Mouse (Mus musculus): ENCODE results near the gene Camk2d. TPM values are rescaled to one million over a fixed set of nuclear protein-coding genes. Genes with fewer than 3 reads are reported as not detected.

Gene Camk2d
- polyA plus RNA-seq, 1 experiment from 2014 or later, result 36.6 TPM

- peak; percentile 53 for DNase-seq (ENCODE audit: low spot score)
- Histone ChIP-seq H3K27ac (ENCODE audit: low read length) (0 out of 2 replicates have a peak overlapping the region, but pooled peaks have one; percentile 20), H3K4me1 (ENCODE audit: insufficient read depth, low read depth, low read length) (peaks cover 29% of the 10 kb centered on the region), H3K9me3 (ENCODE audit: low read length) (no peaks in the 10 kb centered on the region), H3K4me2 (replicated peaks; ENCODE audit: low read depth, low read length) (no peak overlapping the region), H3K27me3 (replicated peaks; ENCODE audit: insufficient read depth, low read length) (no peaks in the 10 kb centered on the region), H3K9ac (replicated peaks; ENCODE audit: low read depth) (no peak overlapping the region), H3K4me3 (ENCODE audit: low read depth, low read length) (no peak overlapping the region), H3K36me3 (ENCODE audit: insufficient read depth, low read length) (no peaks in the 10 kb centered on the region)
- peak; percentile 67 for ATAC-seq
- no peak for TF ChIP-seq CTCF (IDR thresholded peaks at IDR 0.05)
- no peak for TF ChIP-seq EP300 (IDR thresholded peaks at IDR 0.05)
- WGBS, result 38% methylated on average over 5 of the region's 5 CpGs
Measured at GRCm38 (mm10) chr3:126609310-126609709, 13.2 kb downstream of the Camk2d start.

- 39% methylated on average over 14 of the region's 14 CpGs for WGBS
- ATAC-seq, result peak; percentile 90
Measured at GRCm38 (mm10) chr3:126609795-126610451, 13.8 kb downstream of the Camk2d start.

GRCm38 (mm10) chr3:126611624-126612023 lies 15.5 kb downstream of the Camk2d start:
- Histone ChIP-seq H3K4me1 (ENCODE audit: insufficient read depth, low read depth, low read length) (peaks cover 29% of the 10 kb centered on the region), H3K36me3 (ENCODE audit: insufficient read depth, low read length) (no peaks in the 10 kb centered on the region), H3K27ac (ENCODE audit: low read length) (peak overlapping the region; percentile 11), H3K4me3 (ENCODE audit: low read depth, low read length) (no peak overlapping the region), H3K27me3 (replicated peaks; ENCODE audit: insufficient read depth, low read length) (no peaks in the 10 kb centered on the region), H3K4me2 (replicated peaks; ENCODE audit: low read depth, low read length) (peak overlapping the region; percentile 36; the same call in 1 of the 2 replicates), H3K9ac (replicated peaks; ENCODE audit: low read depth) (no peak overlapping the region), H3K9me3 (ENCODE audit: low read length) (no peaks in the 10 kb centered on the region)
- DNase-seq (ENCODE audit: low spot score) (peak; percentile 52), ATAC-seq (0 out of 2 replicates have a peak, but pooled peaks have one; percentile 13)
- WGBS, result 17% methylated on average over 7 of the region's 7 CpGs
- TF ChIP-seq CTCF (IDR thresholded peaks at IDR 0.05), result no peak
- TF ChIP-seq EP300 (IDR thresholded peaks at IDR 0.05), result peak; percentile 68

More at GRCm38 (mm10) chr3:126609795-126610451, 13.8 kb downstream of the Camk2d start:
- H3K27me3 ChIP-seq (replicated peaks; ENCODE audit: insufficient read depth, low read length), result no peaks in the 10 kb centered on the region
- no peak overlapping the region for H3K4me2 ChIP-seq (replicated peaks; ENCODE audit: low read depth, low read length)
- TF ChIP-seq CTCF (IDR thresholded peaks at IDR 0.05) (no peak), EP300 (IDR thresholded peaks at IDR 0.05) (peak; percentile 80)
- no peaks in the 10 kb centered on the region for H3K36me3 ChIP-seq (ENCODE audit: insufficient read depth, low read length)
- no peak overlapping the region for H3K9ac ChIP-seq (replicated peaks; ENCODE audit: low read depth)
- H3K4me3 ChIP-seq (ENCODE audit: low read depth, low read length), result no peak overlapping the region
- 0 out of 2 replicates have a peak overlapping the region, but pooled peaks have one; percentile 49 for H3K27ac ChIP-seq (ENCODE audit: low read length)
- DNase-seq (ENCODE audit: low spot score), result peak; percentile 78
- H3K4me1 ChIP-seq (ENCODE audit: insufficient read depth, low read depth, low read length), result peaks cover 29% of the 10 kb centered on the region
- H3K9me3 ChIP-seq (ENCODE audit: low read length), result no peaks in the 10 kb centered on the region

- Histone ChIP-seq H3K9me3 (ENCODE audit: low read length) (no peaks in the 10 kb centered on the region), H3K9ac (replicated peaks; ENCODE audit: low read depth) (no peak overlapping the region), H3K27ac (ENCODE audit: low read length) (no peak overlapping the region), H3K4me3 (ENCODE audit: low read depth, low read length) (no peak overlapping the region), H3K4me1 (ENCODE audit: insufficient read depth, low read depth, low read length) (peaks cover 29% of the 10 kb centered on the region), H3K4me2 (replicated peaks; ENCODE audit: low read depth, low read length) (no peak overlapping the region), H3K36me3 (ENCODE audit: insufficient read depth, low read length) (no peaks in the 10 kb centered on the region), H3K27me3 (replicated peaks; ENCODE audit: insufficient read depth, low read length) (no peaks in the 10 kb centered on the region)
- no peak for TF ChIP-seq EP300 (IDR thresholded peaks at IDR 0.05)
- TF ChIP-seq CTCF (IDR thresholded peaks at IDR 0.05), result no peak
- 65% methylated on average over 4 of the region's 4 CpGs for WGBS
- DNase-seq (ENCODE audit: low spot score), result peak; percentile 50
- no peak for ATAC-seq
Measured at GRCm38 (mm10) chr3:126612748-126613509, 16.8 kb downstream of the Camk2d start.

GRCm38 (mm10) chr3:126613510-126614128 lies 17.5 kb downstream of the Camk2d start:
- no peaks in the 10 kb centered on the region for H3K9me3 ChIP-seq (ENCODE audit: low read length)
- no peaks in the 10 kb centered on the region for H3K27me3 ChIP-seq (replicated peaks; ENCODE audit: insufficient read depth, low read length)
- no peak overlapping the region for H3K4me2 ChIP-seq (replicated peaks; ENCODE audit: low read depth, low read length)
- TF ChIP-seq EP300 (IDR thresholded peaks at IDR 0.05) (no peak), CTCF (IDR thresholded peaks at IDR 0.05) (no peak)
- H3K9ac ChIP-seq (replicated peaks; ENCODE audit: low read depth), result no peak overlapping the region
- peaks cover 29% of the 10 kb centered on the region for H3K4me1 ChIP-seq (ENCODE audit: insufficient read depth, low read depth, low read length)
- WGBS, result 55% methylated on average over 11 of the region's 11 CpGs
- DNase-seq (ENCODE audit: low spot score), result no peak
- no peak overlapping the region for H3K27ac ChIP-seq (ENCODE audit: low read length)
- ATAC-seq, result no peak
- H3K36me3 ChIP-seq (ENCODE audit: insufficient read depth, low read length), result no peaks in the 10 kb centered on the region
- no peak overlapping the region for H3K4me3 ChIP-seq (ENCODE audit: low read depth, low read length)

- Histone ChIP-seq H3K27me3 (replicated peaks; ENCODE audit: insufficient read depth, low read length) (no peaks in the 10 kb centered on the region), H3K9ac (replicated peaks; ENCODE audit: low read depth) (no peak overlapping the region), H3K27ac (ENCODE audit: low read length) (no peak overlapping the region), H3K4me1 (ENCODE audit: insufficient read depth, low read depth, low read length) (peaks cover 16% of the 10 kb centered on the region), H3K9me3 (ENCODE audit: low read length) (no peaks in the 10 kb centered on the region), H3K36me3 (ENCODE audit: insufficient read depth, low read length) (no peaks in the 10 kb centered on the region), H3K4me2 (replicated peaks; ENCODE audit: low read depth, low read length) (no peak overlapping the region), H3K4me3 (ENCODE audit: low read depth, low read length) (no peak overlapping the region)
- ATAC-seq (no peak), DNase-seq (ENCODE audit: low spot score) (no peak)
- WGBS, result 60% methylated on average over 6 of the region's 6 CpGs
- TF ChIP-seq CTCF (IDR thresholded peaks at IDR 0.05), result no peak
- TF ChIP-seq EP300 (IDR thresholded peaks at IDR 0.05), result no peak
Measured at GRCm38 (mm10) chr3:126615306-126615705, 19.2 kb downstream of the Camk2d start.
